Mouse (Mus musculus): ENCODE data around the gene St13. TPM values are rescaled to one million over a fixed set of nuclear protein-coding genes. Genes with fewer than 3 reads are reported as not detected.

Gene St13
- polyA plus RNA-seq, 1 experiment from 2014 or later, result 156 TPM

DNA sequence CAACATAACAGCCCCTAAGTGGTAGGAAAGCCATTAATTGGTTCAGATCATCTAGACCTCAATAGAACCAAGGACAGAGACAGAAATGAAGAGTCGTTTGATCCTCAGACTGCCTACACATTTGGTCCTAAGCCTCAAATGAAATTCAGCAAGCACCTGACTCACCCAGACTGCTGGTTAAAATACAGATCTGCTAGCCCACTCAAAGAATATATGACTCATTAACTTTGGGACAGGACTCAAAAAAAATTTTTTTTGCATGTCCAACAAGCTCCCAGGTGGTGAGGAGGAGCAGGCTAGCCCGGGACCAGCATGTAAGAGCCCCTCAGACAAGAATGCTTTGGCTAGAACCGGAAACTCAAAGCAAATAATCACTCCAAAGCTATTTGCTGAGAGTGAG is 79.7 kb downstream of the St13 start:
- no peak for ATAC-seq
- H3K9me3 ChIP-seq (ENCODE audit: control insufficient read depth, low read length), result no peaks in the 10 kb centered on the region
- no peak overlapping the region for H3K27ac ChIP-seq (ENCODE audit: low read length)
- peaks cover 13% of the 10 kb centered on the region for H3K36me3 ChIP-seq (ENCODE audit: control insufficient read depth, insufficient read depth, low read length)
- H3K4me1 ChIP-seq (ENCODE audit: control insufficient read depth, insufficient read depth, low read length), result no peaks in the 10 kb centered on the region
- H3K9ac ChIP-seq (ENCODE audit: low read depth, low read length), result no peak overlapping the region
- H3K27me3 ChIP-seq (replicated peaks; ENCODE audit: control insufficient read depth, insufficient read depth, low read length), result no peaks in the 10 kb centered on the region
- no peak overlapping the region for H3K4me3 ChIP-seq (ENCODE audit: low read length)
- no peak overlapping the region for H3K4me2 ChIP-seq (ENCODE audit: low read depth, low read length)
- 94% methylated on average over 3 of the region's 3 CpGs for WGBS

DNA sequence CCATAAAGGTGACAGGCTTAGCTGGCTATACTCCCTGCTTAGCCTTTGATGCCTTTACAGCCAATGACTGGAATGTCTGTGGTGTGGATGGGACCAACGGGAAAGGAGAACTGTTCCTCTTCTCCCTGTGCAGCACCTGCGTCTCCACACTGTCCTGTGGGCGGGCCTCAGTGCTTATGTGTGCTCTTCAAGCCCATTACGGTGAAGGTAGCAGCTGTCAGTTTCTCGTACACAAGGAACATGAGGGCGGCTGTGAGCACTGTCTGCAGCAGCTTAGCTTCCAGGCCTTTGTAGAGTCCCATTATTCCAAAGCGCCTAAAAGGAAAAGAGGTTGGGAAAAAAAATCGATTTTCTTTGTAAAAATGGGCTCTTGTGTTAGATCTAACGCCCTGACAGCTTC is 80.4 kb downstream of the St13 start:
- Histone ChIP-seq H3K27ac (ENCODE audit: low read length) (no peak overlapping the region), H3K9ac (ENCODE audit: low read depth, low read length) (no peak overlapping the region), H3K4me1 (ENCODE audit: control insufficient read depth, insufficient read depth, low read length) (no peaks in the 10 kb centered on the region), H3K4me3 (ENCODE audit: low read length) (no peak overlapping the region), H3K4me2 (ENCODE audit: low read depth, low read length) (no peak overlapping the region), H3K27me3 (replicated peaks; ENCODE audit: control insufficient read depth, insufficient read depth, low read length) (no peaks in the 10 kb centered on the region), H3K36me3 (ENCODE audit: control insufficient read depth, insufficient read depth, low read length) (peaks cover 13% of the 10 kb centered on the region), H3K9me3 (ENCODE audit: control insufficient read depth, low read length) (no peaks in the 10 kb centered on the region)
- ATAC-seq, result no peak
- 92% methylated on average over 9 of the region's 9 CpGs for whole genome bisulfite sequencing

DNA sequence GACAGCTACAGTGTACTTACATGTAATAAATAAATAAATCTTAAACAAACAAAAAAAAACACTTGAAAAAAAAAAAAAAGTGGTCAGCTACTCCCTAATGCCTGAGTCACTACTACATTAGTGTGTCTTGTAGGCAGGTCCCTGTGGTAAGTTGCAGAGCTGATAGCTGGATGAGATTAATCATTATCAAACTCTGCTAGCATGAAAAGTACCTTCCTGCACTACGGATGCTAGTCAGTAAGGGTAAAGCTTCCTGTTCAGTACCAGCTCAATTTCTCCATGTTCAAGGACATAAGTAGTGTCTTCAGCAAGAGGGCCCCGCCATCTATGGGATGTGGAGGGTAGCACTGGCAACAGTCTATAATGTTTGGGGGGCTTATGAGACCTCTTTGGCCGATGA is 85.9 kb downstream of the St13 start:
- Histone ChIP-seq H3K9ac (ENCODE audit: low read depth, low read length) (no peak overlapping the region), H3K36me3 (ENCODE audit: control insufficient read depth, insufficient read depth, low read length) (peaks cover 7% of the 10 kb centered on the region; the same call in 1 of the 2 replicates), H3K4me3 (ENCODE audit: low read length) (no peak overlapping the region), H3K9me3 (ENCODE audit: control insufficient read depth, low read length) (no peaks in the 10 kb centered on the region), H3K4me1 (ENCODE audit: control insufficient read depth, insufficient read depth, low read length) (peaks cover 2% of the 10 kb centered on the region; the same call in 1 of the 2 replicates), H3K27me3 (replicated peaks; ENCODE audit: control insufficient read depth, insufficient read depth, low read length) (no peaks in the 10 kb centered on the region), H3K4me2 (ENCODE audit: low read depth, low read length) (no peak overlapping the region), H3K27ac (ENCODE audit: low read length) (no peak overlapping the region)
- WGBS, result 81% methylated on average over 3 of the region's 3 CpGs
- no peak; the same call in 1 of the 2 replicates for ATAC-seq

Other genes starting within 250 kb of the St13 start
- gene Mrtfa, start 209.3 kb downstream of the St13 start, polyA plus RNA-seq (2015; fragmentation: Nextera tagmentation; extraction: Ambion mirVana), result 13.7 and 16.5 TPM in 2 replicates
- 0.97 and 1.2 TPM in 2 replicates for gene Mchr1, start 164.6 kb downstream of the St13 start, polyA plus RNA-seq (2015; fragmentation: Nextera tagmentation; extraction: Ambion mirVana)
- gene Slc25a17, start 39.3 kb downstream of the St13 start, polyA plus RNA-seq (2015; fragmentation: Nextera tagmentation; extraction: Ambion mirVana), result 61.7 and 67.4 TPM in 2 replicates
- 6.9 and 7.8 TPM in 2 replicates for gene Xpnpep3, start 61 bp upstream of the St13 start, polyA plus RNA-seq (2015; fragmentation: Nextera tagmentation; extraction: Ambion mirVana)
- gene Dnajb7, start 8.2 kb upstream of the St13 start, polyA plus RNA-seq (2015; fragmentation: Nextera tagmentation; extraction: Ambion mirVana), result 1.2 and 1.6 TPM in 2 replicates
- 378 and 400 TPM in 2 replicates for gene Rbx1, start 66.2 kb upstream of the St13 start, polyA plus RNA-seq (2015; fragmentation: Nextera tagmentation; extraction: Ambion mirVana)
- gene Ep300, start 185.3 kb upstream of the St13 start, polyA plus RNA-seq (2015; fragmentation: Nextera tagmentation; extraction: Ambion mirVana), result 9.9 and 13.1 TPM in 2 replicates